Comparison of ENCODE assay signal across 9 mouse cellular contexts in the genomic region with DNA sequence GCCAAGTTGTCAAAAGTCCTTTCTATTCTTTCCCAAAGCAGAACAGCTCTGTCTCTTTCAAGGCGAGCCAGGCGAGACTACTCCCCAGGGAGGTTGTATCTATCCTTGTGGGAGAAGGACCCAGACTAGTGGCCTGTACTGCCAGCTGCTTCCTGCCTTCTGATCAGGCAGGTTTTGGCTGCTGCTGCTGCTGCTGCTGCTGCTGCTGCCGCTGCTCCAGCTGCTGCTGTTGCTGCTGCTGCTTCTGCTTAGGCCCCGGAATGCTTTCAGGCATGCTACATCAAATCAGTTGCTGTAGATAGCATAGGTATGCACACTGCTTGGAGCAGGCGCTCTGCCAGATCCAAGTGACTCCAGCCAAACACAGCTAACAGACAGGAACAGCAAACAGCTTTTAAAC.
DNase-seq lines count a peak whose midpoint lies in the region; ATAC-seq and TF ChIP-seq lines count a peak whose summit lies in the region.
"Had no signal": no experiment of that assay in that cellular context is flagged by ENCODE, and none has a peak within 500 bp of the region (broad histone marks: within the 10 kb centered on the region; RNA-seq: fewer than 3 reads in every experiment).

No protein-coding gene starts in this region.

- H3K4me3 ChIP-seq in hindbrain, embryonic 14.5 days (replicated peaks; ENCODE audit: low read length): no peak overlapping the region
- H3K4me3 ChIP-seq in midbrain, postnatal 0 days (ENCODE audit: low read depth, low read length): no peak overlapping the region

- WGBS in hindbrain, embryonic 14.5 days: 7% methylated on average over 5 of the region's 5 CpGs
- WGBS in midbrain, postnatal 0 days: 15% methylated on average over 5 of the region's 5 CpGs

- no peaks in the 10 kb centered on the region for H3K36me3 ChIP-seq in hindbrain, embryonic 14.5 days (replicated peaks; ENCODE audit: control insufficient read depth, insufficient read depth)
- H3K36me3 ChIP-seq in midbrain, postnatal 0 days (ENCODE audit: insufficient read depth, low read length): no peaks in the 10 kb centered on the region

- peak; percentile 40 to 57 for DNase-seq in cerebellum, postnatal 14 days
- peak; percentile 37 for DNase-seq in embryo, embryonic 9.5 days (ENCODE audit: extremely low spot score)
- DNase-seq in hindbrain, embryonic 14.5 days (ENCODE audit: low spot score): peak; percentile 59
- DNase-seq in midbrain, postnatal 0 days (ENCODE audit: low spot score): peak; percentile 58
- DNase-seq in gastrocnemius, adult 8-10 months (ENCODE audit: low spot score in 2 of 2): no peak
- no peak for DNase-seq in spleen, postnatal 14 days (ENCODE audit: low spot score in 2 of 2)

- no peaks in the 10 kb centered on the region for H3K9me3 ChIP-seq in hindbrain, embryonic 14.5 days (ENCODE audit: control insufficient read depth, low read length)
- no peaks in the 10 kb centered on the region for H3K9me3 ChIP-seq in midbrain, postnatal 0 days (ENCODE audit: low read length)

- H3K4me2 ChIP-seq in hindbrain, embryonic 14.5 days (replicated peaks): no peak overlapping the region
- no peak overlapping the region for H3K4me2 ChIP-seq in midbrain, postnatal 0 days (ENCODE audit: low read depth, low read length, poor library complexity, severe bottlenecking)

- peaks cover 23% of the 10 kb centered on the region for H3K4me1 ChIP-seq in hindbrain, embryonic 14.5 days (replicated peaks; ENCODE audit: control insufficient read depth, insufficient read depth, low read length)
- H3K4me1 ChIP-seq in midbrain, postnatal 0 days (ENCODE audit: insufficient read depth, low read length): peaks cover 6% of the 10 kb centered on the region; the same call in 1 of the 2 replicates

- no peak for TF ChIP-seq CTCF in midbrain, postnatal 0 days (IDR thresholded peaks at IDR 0.05)

- H3K27me3 ChIP-seq in hindbrain, embryonic 14.5 days (ENCODE audit: control insufficient read depth, insufficient read depth, low read length): no peaks in the 10 kb centered on the region
- H3K27me3 ChIP-seq in midbrain, postnatal 0 days (ENCODE audit: insufficient read depth, low read length): no peaks in the 10 kb centered on the region

- no peak for ATAC-seq in cerebellum, adult (ENCODE audit: insufficient number of reproducible peaks, low FRiP score, low TSS enrichment)
- ATAC-seq in hindbrain, embryonic 14.5 days (ENCODE audit: low FRiP score): peak; percentile 44; the same call in 1 of the 2 replicates
- ATAC-seq in midbrain, postnatal 0 days (ENCODE audit: low FRiP score): no peak
- no peak for ATAC-seq in erythroblast, adult 5-6 weeks (replicated peaks; ENCODE audit: low FRiP score, poor library complexity, severe bottlenecking)

- H3K27ac ChIP-seq in hindbrain, embryonic 14.5 days: peak overlapping the region; percentile 63
- H3K27ac ChIP-seq in midbrain, postnatal 0 days (ENCODE audit: low read depth, low read length): peak overlapping the region; percentile 58
- H3K27ac ChIP-seq: liver, embryonic 14.5 days had no signal

- H3K9ac ChIP-seq in hindbrain, embryonic 14.5 days: no peak overlapping the region; the same call in 1 of the 2 replicates
- no peak overlapping the region for H3K9ac ChIP-seq in midbrain, postnatal 0 days (replicated peaks; ENCODE audit: low read length, poor library complexity, severe bottlenecking)
- H3K9ac ChIP-seq: liver, embryonic 14.5 days had no signal

Comparison
In these comparisons a context has a peak if more than half of its experiments do, and no peak if none do; other contexts are left out.
1. DNase-seq: peak in cerebellum, postnatal 14 days (2 of 2), embryo, embryonic 9.5 days (single experiment), hindbrain, embryonic 14.5 days (single experiment) and midbrain, postnatal 0 days (single experiment); none in gastrocnemius, adult 8-10 months (0 of 2) and spleen, postnatal 14 days (0 of 2).